Mouse (Mus musculus): ENCODE measurements at regions not wholly inside any gene's neighbourhood (a gene's known extent, or its start where the extent isn't known, plus 50 kb on each side); places are given as distances from the start of the nearest gene placed in this dataset.
"Not testable (repeated sequence)": the region's sequence is repeated elsewhere in the genome, so short reads cannot be mapped to it uniquely, and the experiment has no call there.

DNA sequence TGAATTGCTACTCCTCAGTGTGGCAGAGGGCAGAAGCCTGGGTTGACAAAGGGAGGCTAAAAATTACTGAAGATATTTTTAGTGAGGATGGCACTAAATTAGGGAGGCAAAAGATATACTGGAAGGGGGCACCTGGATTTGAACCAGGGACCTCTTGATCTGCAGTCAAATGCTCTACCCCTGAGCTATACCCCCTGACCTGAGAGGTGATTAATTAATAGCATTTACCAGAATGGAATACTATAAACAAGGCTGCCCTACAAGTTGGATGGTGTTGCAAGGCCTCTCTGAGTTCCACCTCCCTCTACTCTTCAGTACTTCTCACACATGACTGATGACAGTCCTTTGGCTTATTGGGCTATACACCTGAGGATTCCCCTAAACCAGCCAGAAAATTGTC lies 136.6 kb upstream of the Zfp746 start:
- no peaks in the 10 kb centered on the region for H3K36me3 ChIP-seq (replicated peaks; ENCODE audit: control insufficient read depth, insufficient read depth)
- no peak overlapping the region for H3K4me2 ChIP-seq (replicated peaks)
- no peak for DNase-seq (ENCODE audit: low spot score)
- H3K27ac ChIP-seq, result no peak overlapping the region
- H3K9ac ChIP-seq, result no peak overlapping the region
- H3K4me3 ChIP-seq (replicated peaks; ENCODE audit: low read length), result no peak overlapping the region
- no peaks in the 10 kb centered on the region for H3K4me1 ChIP-seq (replicated peaks; ENCODE audit: control insufficient read depth, insufficient read depth, low read length)
- no peaks in the 10 kb centered on the region for H3K27me3 ChIP-seq (ENCODE audit: control insufficient read depth, insufficient read depth, low read length)
- no peaks in the 10 kb centered on the region for H3K9me3 ChIP-seq (ENCODE audit: control insufficient read depth, low read length)
- ATAC-seq (ENCODE audit: low FRiP score), result no peak

- not testable (repeated sequence) for H3K27ac ChIP-seq; H3K4me2 ChIP-seq (replicated peaks); ATAC-seq (ENCODE audit: low FRiP score); H3K36me3 ChIP-seq (replicated peaks; ENCODE audit: control insufficient read depth, insufficient read depth); H3K9ac ChIP-seq; H3K27me3 ChIP-seq (ENCODE audit: control insufficient read depth, insufficient read depth, low read length); DNase-seq (ENCODE audit: low spot score); H3K4me3 ChIP-seq (replicated peaks; ENCODE audit: low read length); H3K4me1 ChIP-seq (replicated peaks; ENCODE audit: control insufficient read depth, insufficient read depth, low read length); H3K9me3 ChIP-seq (ENCODE audit: control insufficient read depth, low read length)
- WGBS, result 48% methylated on average over 1 of the region's 1 CpGs
Observed at GRCm38 (mm10) chr6:48221806-48222205, 135.4 kb upstream of the Zfp746 start.

GRCm38 (mm10) chr6:48215212-48215611 lies 128.8 kb upstream of the Zfp746 start:
- DNase-seq (ENCODE audit: low spot score), result no peak
- no peak for ATAC-seq (ENCODE audit: low FRiP score)
- H3K9me3 ChIP-seq (ENCODE audit: control insufficient read depth, low read length), result no peaks in the 10 kb centered on the region
- H3K9ac ChIP-seq, result no peak overlapping the region
- no peak overlapping the region for H3K4me3 ChIP-seq (replicated peaks; ENCODE audit: low read length)
- H3K27ac ChIP-seq, result no peak overlapping the region
- H3K4me1 ChIP-seq (replicated peaks; ENCODE audit: control insufficient read depth, insufficient read depth, low read length), result no peaks in the 10 kb centered on the region
- 90% methylated on average over 4 of the region's 4 CpGs for WGBS
- H3K4me2 ChIP-seq (replicated peaks), result no peak overlapping the region
- no peaks in the 10 kb centered on the region for H3K36me3 ChIP-seq (replicated peaks; ENCODE audit: control insufficient read depth, insufficient read depth)
- H3K27me3 ChIP-seq (ENCODE audit: control insufficient read depth, insufficient read depth, low read length), result no peaks in the 10 kb centered on the region

DNA sequence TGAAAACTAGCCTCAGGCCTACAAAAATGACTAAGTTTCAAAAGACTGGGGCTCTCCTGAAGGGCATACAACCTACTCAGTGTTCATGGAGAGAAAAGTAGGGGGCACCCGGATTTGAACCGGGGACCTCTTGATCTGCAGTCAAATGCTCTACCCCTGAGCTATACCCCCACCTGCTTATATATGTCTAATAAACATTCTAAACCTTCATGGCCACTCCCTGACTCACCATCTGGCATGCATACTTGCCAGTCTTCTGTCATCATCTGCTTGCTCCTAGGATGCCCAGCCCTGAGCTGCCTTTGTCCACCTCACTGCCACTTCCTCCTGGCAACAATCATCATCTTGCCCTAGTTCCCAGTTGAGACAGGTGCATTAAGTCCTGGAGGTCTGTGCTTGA lies 123.3 kb upstream of the Zfp746 start:
- 100% methylated on average over 2 of the region's 2 CpGs for WGBS
- no peaks in the 10 kb centered on the region for H3K27me3 ChIP-seq (ENCODE audit: control insufficient read depth, insufficient read depth, low read length)
- no peak overlapping the region for H3K27ac ChIP-seq
- no peak overlapping the region for H3K4me2 ChIP-seq (replicated peaks)
- no peak overlapping the region for H3K4me3 ChIP-seq (replicated peaks; ENCODE audit: low read length)
- H3K36me3 ChIP-seq (replicated peaks; ENCODE audit: control insufficient read depth, insufficient read depth), result no peaks in the 10 kb centered on the region
- no peak for ATAC-seq (ENCODE audit: low FRiP score)
- H3K4me1 ChIP-seq (replicated peaks; ENCODE audit: control insufficient read depth, insufficient read depth, low read length), result no peaks in the 10 kb centered on the region
- no peak overlapping the region for H3K9ac ChIP-seq
- DNase-seq (ENCODE audit: low spot score), result no peak
- no peaks in the 10 kb centered on the region for H3K9me3 ChIP-seq (ENCODE audit: control insufficient read depth, low read length)

GRCm38 (mm10) chr6:48209103-48209502 lies 122.7 kb upstream of the Zfp746 start:
- 86% methylated on average over 2 of the region's 2 CpGs for WGBS
- DNase-seq (ENCODE audit: low spot score), result no peak
- H3K4me2 ChIP-seq (replicated peaks), result no peak overlapping the region
- no peaks in the 10 kb centered on the region for H3K9me3 ChIP-seq (ENCODE audit: control insufficient read depth, low read length)
- H3K27ac ChIP-seq, result no peak overlapping the region
- no peak overlapping the region for H3K9ac ChIP-seq
- no peaks in the 10 kb centered on the region for H3K27me3 ChIP-seq (ENCODE audit: control insufficient read depth, insufficient read depth, low read length)
- ATAC-seq (ENCODE audit: low FRiP score), result no peak
- H3K4me1 ChIP-seq (replicated peaks; ENCODE audit: control insufficient read depth, insufficient read depth, low read length), result no peaks in the 10 kb centered on the region
- no peaks in the 10 kb centered on the region for H3K36me3 ChIP-seq (replicated peaks; ENCODE audit: control insufficient read depth, insufficient read depth)
- H3K4me3 ChIP-seq (replicated peaks; ENCODE audit: low read length), result no peak overlapping the region

DNA sequence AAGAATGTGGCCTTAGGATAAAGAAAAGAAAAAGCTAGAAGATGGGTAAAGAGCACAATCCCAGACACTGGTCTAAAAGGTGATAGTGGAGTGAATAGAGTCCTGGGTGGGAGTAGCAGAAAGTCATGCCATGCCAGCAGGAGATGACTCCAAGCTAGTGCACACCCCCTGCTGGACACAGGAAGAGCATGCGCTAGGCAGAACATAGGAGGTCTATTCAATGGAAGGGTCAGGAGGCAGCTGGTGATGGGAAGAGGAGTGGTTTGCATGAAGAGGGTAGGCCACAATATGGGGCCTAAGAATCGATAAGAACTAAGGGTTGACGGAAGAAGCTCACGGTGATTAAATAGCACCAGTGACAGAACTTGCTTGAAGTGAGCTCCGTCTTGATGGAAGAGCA lies 119.3 kb upstream of the Zfp746 start:
- H3K9me3 ChIP-seq (ENCODE audit: control insufficient read depth, low read length), result no peaks in the 10 kb centered on the region
- H3K4me3 ChIP-seq (replicated peaks; ENCODE audit: low read length), result no peak overlapping the region
- H3K9ac ChIP-seq, result no peak overlapping the region
- 93% methylated on average over 5 of the region's 5 CpGs for WGBS
- no peaks in the 10 kb centered on the region for H3K4me1 ChIP-seq (replicated peaks; ENCODE audit: control insufficient read depth, insufficient read depth, low read length)
- H3K4me2 ChIP-seq (replicated peaks), result no peak overlapping the region
- H3K27me3 ChIP-seq (ENCODE audit: control insufficient read depth, insufficient read depth, low read length), result no peaks in the 10 kb centered on the region
- DNase-seq (ENCODE audit: low spot score) (no peak), ATAC-seq (ENCODE audit: low FRiP score) (no peak)
- H3K36me3 ChIP-seq (replicated peaks; ENCODE audit: control insufficient read depth, insufficient read depth), result no peaks in the 10 kb centered on the region
- no peak overlapping the region for H3K27ac ChIP-seq

DNA sequence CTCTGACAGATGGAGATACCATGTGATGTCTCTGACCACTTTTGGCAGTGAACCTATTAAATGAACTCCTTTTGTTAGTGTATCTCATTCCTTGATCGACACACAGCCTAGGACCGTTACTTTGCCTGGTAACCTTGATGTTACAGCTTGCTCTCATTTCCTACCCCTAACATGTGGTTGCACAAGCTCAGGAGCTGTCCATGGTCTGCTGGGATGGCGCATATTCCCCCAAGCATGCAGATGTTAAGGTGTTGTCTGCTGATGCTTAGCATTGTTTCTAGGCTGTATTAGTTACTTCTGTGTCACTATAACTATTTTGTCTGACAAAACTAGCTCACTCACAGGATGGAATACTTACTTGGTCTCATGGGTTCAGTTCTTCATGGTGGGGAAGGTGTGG lies 113.6 kb upstream of the Zfp746 start:
- no peak for ATAC-seq (ENCODE audit: low FRiP score)
- no peak overlapping the region for H3K9ac ChIP-seq
- no peak overlapping the region for H3K4me3 ChIP-seq (replicated peaks; ENCODE audit: low read length)
- no peaks in the 10 kb centered on the region for H3K27me3 ChIP-seq (ENCODE audit: control insufficient read depth, insufficient read depth, low read length)
- no peaks in the 10 kb centered on the region for H3K36me3 ChIP-seq (replicated peaks; ENCODE audit: control insufficient read depth, insufficient read depth)
- no peak for DNase-seq (ENCODE audit: low spot score)
- no peak overlapping the region for H3K4me2 ChIP-seq (replicated peaks)
- no peaks in the 10 kb centered on the region for H3K9me3 ChIP-seq (ENCODE audit: control insufficient read depth, low read length)
- WGBS, result 68% methylated on average over 3 of the region's 3 CpGs
- H3K4me1 ChIP-seq (replicated peaks; ENCODE audit: control insufficient read depth, insufficient read depth, low read length), result no peaks in the 10 kb centered on the region
- H3K27ac ChIP-seq, result no peak overlapping the region

DNA sequence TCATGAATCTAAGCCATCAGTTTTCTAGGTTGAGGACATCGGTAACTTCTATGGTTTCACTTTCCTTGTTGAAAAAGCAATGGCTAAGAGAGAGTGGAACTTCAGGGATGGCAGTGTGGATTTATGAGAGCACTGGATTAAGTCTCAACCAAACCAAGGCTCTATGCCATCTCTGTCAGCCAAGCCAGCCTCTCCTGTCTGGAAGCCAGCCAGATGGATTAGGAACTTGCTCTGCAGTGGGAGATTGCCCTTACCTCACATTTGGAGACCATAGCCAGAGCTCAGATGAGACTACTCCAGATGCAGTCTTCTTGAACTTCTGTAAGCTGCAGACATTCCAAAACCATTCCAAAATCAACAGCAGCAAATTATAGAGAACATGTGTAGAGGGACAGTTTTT lies 112.4 kb upstream of the Zfp746 start:
- ATAC-seq (ENCODE audit: low FRiP score) (no peak), DNase-seq (ENCODE audit: low spot score) (no peak)
- Histone ChIP-seq H3K4me2 (replicated peaks) (no peak overlapping the region), H3K36me3 (replicated peaks; ENCODE audit: control insufficient read depth, insufficient read depth) (no peaks in the 10 kb centered on the region), H3K9ac (no peak overlapping the region), H3K27ac (no peak overlapping the region), H3K4me1 (replicated peaks; ENCODE audit: control insufficient read depth, insufficient read depth, low read length) (no peaks in the 10 kb centered on the region), H3K27me3 (ENCODE audit: control insufficient read depth, insufficient read depth, low read length) (no peaks in the 10 kb centered on the region), H3K4me3 (replicated peaks; ENCODE audit: low read length) (no peak overlapping the region), H3K9me3 (ENCODE audit: control insufficient read depth, low read length) (no peaks in the 10 kb centered on the region)
- WGBS, result 90% methylated on average over 1 of the region's 1 CpGs

GRCm38 (mm10) chr6:48197696-48198378 lies 111.4 kb upstream of the Zfp746 start:
- DNase-seq (ENCODE audit: low spot score) (no peak), ATAC-seq (ENCODE audit: low FRiP score) (no peak)
- no peak overlapping the region for H3K9ac ChIP-seq
- H3K9me3 ChIP-seq (ENCODE audit: control insufficient read depth, low read length), result no peaks in the 10 kb centered on the region
- H3K4me1 ChIP-seq (replicated peaks; ENCODE audit: control insufficient read depth, insufficient read depth, low read length), result no peaks in the 10 kb centered on the region
- H3K36me3 ChIP-seq (replicated peaks; ENCODE audit: control insufficient read depth, insufficient read depth), result no peaks in the 10 kb centered on the region
- H3K4me2 ChIP-seq (replicated peaks), result no peak overlapping the region
- no peaks in the 10 kb centered on the region for H3K27me3 ChIP-seq (ENCODE audit: control insufficient read depth, insufficient read depth, low read length)
- no peak overlapping the region for H3K4me3 ChIP-seq (replicated peaks; ENCODE audit: low read length)
- no peak overlapping the region for H3K27ac ChIP-seq
- 49% methylated on average over 4 of the region's 4 CpGs for WGBS

DNA sequence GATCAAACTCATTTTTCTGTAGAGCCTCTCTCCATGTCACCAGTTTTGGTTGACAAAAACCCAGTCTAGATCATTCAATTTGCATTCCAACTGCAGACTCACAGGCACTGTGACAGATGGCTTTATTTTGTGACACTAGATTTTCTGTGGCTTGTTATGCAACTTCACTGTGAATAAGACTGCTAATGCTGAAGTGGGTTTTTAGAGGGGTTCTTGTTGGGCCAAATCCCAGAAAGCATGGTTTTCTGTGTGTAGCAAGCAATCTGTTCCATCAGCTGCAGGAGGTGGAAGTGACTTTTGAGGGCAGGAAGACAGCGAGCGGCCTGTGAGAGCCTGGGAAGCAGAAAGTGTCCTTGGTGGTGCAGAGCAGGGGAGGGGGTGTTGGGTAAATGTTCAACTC lies 102.0 kb upstream of the Zfp746 start:
- not testable (repeated sequence) for DNase-seq (ENCODE audit: low spot score); H3K36me3 ChIP-seq (replicated peaks; ENCODE audit: control insufficient read depth, insufficient read depth); H3K9me3 ChIP-seq (ENCODE audit: control insufficient read depth, low read length); H3K4me1 ChIP-seq (replicated peaks; ENCODE audit: control insufficient read depth, insufficient read depth, low read length); H3K4me2 ChIP-seq (replicated peaks); H3K27ac ChIP-seq; H3K4me3 ChIP-seq (replicated peaks; ENCODE audit: low read length); H3K27me3 ChIP-seq (ENCODE audit: control insufficient read depth, insufficient read depth, low read length); H3K9ac ChIP-seq; ATAC-seq (ENCODE audit: low FRiP score)
- WGBS, result 80% methylated on average over 2 of the region's 2 CpGs

All from hindbrain, embryonic 14.5 days (tissue).